Mouse (Mus musculus) myocyte (in vitro differentiated cells): ENCODE data around the gene Raver1. TPM values are rescaled to one million over a fixed set of nuclear protein-coding genes. Genes with fewer than 3 reads are reported as not detected.
"Not testable (repeated sequence)": the region's sequence is repeated elsewhere in the genome, so short reads cannot be mapped to it uniquely, and the experiment has no call there.

ENCODE experiments used
- H3K27me3 ChIP-seq: one replicate; pipeline ENCODE4 v1.6.1; 2011; ENCODE audit not compliant: control insufficient read depth, insufficient read depth, insufficient read length
- H3K36me3 ChIP-seq: one replicate; pipeline ENCODE4 v1.6.1; 2011; ENCODE audit not compliant: control insufficient read depth, insufficient read depth
- H3K4me2 ChIP-seq: one replicate; pipeline ENCODE4 v1.6.1; 2011; ENCODE audit warnings: low read depth, control low read depth
- H3K4me3 ChIP-seq: one replicate; pipeline ENCODE4 v1.5.1; 2011; ENCODE audit warnings: mild to moderate bottlenecking, control low read depth, moderate library complexity
- H3K79me2 ChIP-seq: one replicate; pipeline ENCODE4 v1.6.1; 2011; ENCODE audit not compliant: control insufficient read depth, insufficient read depth
- H3ac ChIP-seq: one replicate; pipeline ENCODE4 v1.6.1; 2011; ENCODE audit not compliant: control insufficient read depth, insufficient read length
- CEBPB ChIP-seq: IDR thresholded peaks from 2 replicates; pipeline ENCODE4 v1.6.1; 2011; ENCODE audit warnings: mild to moderate bottlenecking, moderate library complexity; ENCODE audit not compliant: poor library complexity, insufficient read depth, severe bottlenecking
- E2F4 ChIP-seq: IDR thresholded peaks from one replicate; pipeline ENCODE4 v1.6.1; 2011; ENCODE audit warnings: mild to moderate bottlenecking, control low read depth, moderate library complexity; ENCODE audit not compliant: insufficient read depth
- MAX ChIP-seq: IDR thresholded peaks from one replicate; pipeline ENCODE4 v1.6.1; 2011; ENCODE audit warnings: low read depth, mild to moderate bottlenecking, control low read depth
- MYOD1 ChIP-seq, 3 experiments: IDR thresholded peaks; one replicate each; pipeline ENCODE4 v1.6.1; 2011; ENCODE audit warnings: control low read depth in 2 of 3, low read depth in 2 of 3, mild to moderate bottlenecking in 2 of 3, moderate library complexity in 1 of 3; ENCODE audit not compliant: insufficient read length in 2 of 3, control insufficient read depth in 1 of 3
- MYOG ChIP-seq, 3 experiments: IDR thresholded peaks; one replicate each; pipeline ENCODE4 v1.6.1; 2011; ENCODE audit warnings: control low read depth in 2 of 3, low read depth in 2 of 3, mild to moderate bottlenecking in 2 of 3; ENCODE audit not compliant: insufficient read length in 2 of 3, control insufficient read depth in 1 of 3, insufficient read depth in 1 of 3
- POLR2A ChIP-seq: IDR thresholded peaks from one replicate; pipeline ENCODE4 v1.6.1; 2011; ENCODE audit warnings: low read depth, mild to moderate bottlenecking, control low read depth, moderate library complexity; ENCODE audit not compliant: insufficient read length
- POLR2AphosphoS2 ChIP-seq: IDR thresholded peaks from one replicate; pipeline ENCODE4 v1.6.1; 2011; ENCODE audit warnings: low read depth, control low read depth; ENCODE audit not compliant: insufficient read length
- REST ChIP-seq: IDR thresholded peaks from one replicate; pipeline ENCODE4 v1.6.1; 2011; ENCODE audit warnings: mild to moderate bottlenecking, control low read depth, moderate library complexity; ENCODE audit not compliant: insufficient read depth, insufficient read length
- SRF ChIP-seq: IDR thresholded peaks from one replicate; pipeline ENCODE4 v1.6.1; 2011; ENCODE audit warnings: low read depth; ENCODE audit not compliant: control insufficient read depth, insufficient read length
- TCF12 ChIP-seq: IDR thresholded peaks from one replicate; pipeline ENCODE4 v1.6.1; 2011; ENCODE audit warnings: mild to moderate bottlenecking, control low read depth; ENCODE audit not compliant: poor library complexity, insufficient read depth, severe bottlenecking
- TCF3 ChIP-seq: IDR thresholded peaks from one replicate; pipeline ENCODE4 v1.6.1; 2011; ENCODE audit warnings: low read depth, control low read depth; ENCODE audit not compliant: insufficient read length
- USF1 ChIP-seq: IDR thresholded peaks from one replicate; pipeline ENCODE4 v1.6.1; 2011; ENCODE audit warnings: low read depth, mild to moderate bottlenecking, control low read depth, moderate library complexity
- polyA plus RNA-seq: library from polyadenylated mRNA; unstranded; fragments of >200 nt; fragmentation: generic; extraction: Trizol; gene quantifications from one replicate; pipeline ENCODE4 v1.2.1, GENCODE M21; 2012; ENCODE audit warnings: missing spikeins

Raver1 gene
- polyA plus RNA-seq, 1 experiment, result 24.6 TPM

- Histone ChIP-seq H3K4me3 (no peak overlapping the region), H3ac (no peak overlapping the region), H3K4me2 (no peak overlapping the region), H3K36me3 (no peaks in the 10 kb centered on the region), H3K27me3 (peaks cover 21% of the 10 kb centered on the region), H3K79me2 (no peaks in the 10 kb centered on the region)
- TF ChIP-seq CEBPB (no peak), REST (no peak), MYOD1 (IDR thresholded peaks at IDR 0.05; ENCODE audit: control insufficient read depth in 1 of 3, insufficient read length in 2 of 3, low read depth in 2 of 3) (no peak), POLR2AphosphoS2 (no peak), USF1 (no peak), TCF12 (no peak), MAX (no peak), SRF (no peak), MYOG (IDR thresholded peaks at IDR 0.05; ENCODE audit: control insufficient read depth in 1 of 3, insufficient read depth in 1 of 3, insufficient read length in 2 of 3, low read depth in 2 of 3) (no peak)
Observed at GRCm38 (mm10) chr9:21051578-21051977, 40.2 kb downstream of the Raver1 start.

- H3K36me3 ChIP-seq, result no peaks in the 10 kb centered on the region
- H3K4me2 ChIP-seq, result no peak overlapping the region
- H3K79me2 ChIP-seq, result no peaks in the 10 kb centered on the region
- H3K27me3 ChIP-seq, result peaks cover 1% of the 10 kb centered on the region
- H3ac ChIP-seq, result no peak overlapping the region
- TF ChIP-seq TCF12, result no peak
- no peak for TF ChIP-seq E2F4
- TF ChIP-seq MYOG (IDR thresholded peaks at IDR 0.05; ENCODE audit: control insufficient read depth in 1 of 3, insufficient read depth in 1 of 3, insufficient read length in 2 of 3, low read depth in 2 of 3), result no peak
- no peak for TF ChIP-seq REST
- TF ChIP-seq MYOD1 (IDR thresholded peaks at IDR 0.05; ENCODE audit: control insufficient read depth in 1 of 3, insufficient read length in 2 of 3, low read depth in 2 of 3), result no peak
- H3K4me3 ChIP-seq, result no peak overlapping the region
Observed at GRCm38 (mm10) chr9:21045235-21045634, 46.6 kb downstream of the Raver1 start.

- H3K79me2 ChIP-seq, H3K4me3 ChIP-seq, H3ac ChIP-seq, H3K36me3 ChIP-seq, H3K4me2 ChIP-seq, H3K27me3 ChIP-seq: not testable (repeated sequence)
Observed at GRCm38 (mm10) chr9:21044785-21045184, 47.0 kb downstream of the Raver1 start.

- Histone ChIP-seq H3K36me3 (no peaks in the 10 kb centered on the region), H3K4me3 (no peak overlapping the region), H3K27me3 (peaks cover 2% of the 10 kb centered on the region), H3K4me2 (no peak overlapping the region), H3K79me2 (no peaks in the 10 kb centered on the region), H3ac (no peak overlapping the region)
- TF ChIP-seq MAX, result no peak
- TF ChIP-seq CEBPB, result no peak
- no peak for TF ChIP-seq TCF3
- TF ChIP-seq E2F4, result no peak
- no peak for TF ChIP-seq POLR2A
- TF ChIP-seq REST, result no peak
- TF ChIP-seq MYOG (IDR thresholded peaks at IDR 0.05; ENCODE audit: control insufficient read depth in 1 of 3, insufficient read depth in 1 of 3, insufficient read length in 2 of 3, low read depth in 2 of 3), result no peak
- no peak for TF ChIP-seq POLR2AphosphoS2
- no peak for TF ChIP-seq MYOD1 (IDR thresholded peaks at IDR 0.05; ENCODE audit: control insufficient read depth in 1 of 3, insufficient read length in 2 of 3, low read depth in 2 of 3)
- no peak for TF ChIP-seq TCF12
- no peak for TF ChIP-seq USF1
- TF ChIP-seq SRF, result no peak
Observed at GRCm38 (mm10) chr9:21043563-21043962, 48.2 kb downstream of the Raver1 start.

GRCm38 (mm10) chr9:21041308-21041707, 50.5 kb downstream of the Raver1 start:
- Histone ChIP-seq H3K79me2 (no peaks in the 10 kb centered on the region), H3K27me3 (peaks cover 23% of the 10 kb centered on the region), H3ac (no peak overlapping the region), H3K4me3 (no peak overlapping the region), H3K36me3 (no peaks in the 10 kb centered on the region), H3K4me2 (no peak overlapping the region)
- no peak for TF ChIP-seq MAX
- no peak for TF ChIP-seq MYOG (IDR thresholded peaks at IDR 0.05; ENCODE audit: control insufficient read depth in 1 of 3, insufficient read depth in 1 of 3, insufficient read length in 2 of 3, low read depth in 2 of 3)
- no peak for TF ChIP-seq TCF3
- TF ChIP-seq POLR2A, result no peak
- no peak for TF ChIP-seq TCF12
- no peak for TF ChIP-seq CEBPB
- no peak for TF ChIP-seq USF1
- no peak for TF ChIP-seq POLR2AphosphoS2
- no peak for TF ChIP-seq SRF
- no peak for TF ChIP-seq REST
- TF ChIP-seq MYOD1 (IDR thresholded peaks at IDR 0.05; ENCODE audit: control insufficient read depth in 1 of 3, insufficient read length in 2 of 3, low read depth in 2 of 3), result no peak
